Mouse (Mus musculus) CD4-positive, CD25-positive, alpha-beta regulatory T cell (primary cell): ENCODE data around the gene Hrk. TPM values are rescaled to one million over a fixed set of nuclear protein-coding genes. Genes with fewer than 3 reads are reported as not detected.

Experiments
- polyA plus RNA-seq: library from polyadenylated mRNA; unstranded; fragments of 100-300 nt; shearing (Covaris generic); gene quantifications from one replicate; pipeline ENCODE4 v1.2.1, GENCODE M21; 2017

The Hrk gene
- polyA plus RNA-seq: not detected

GRCm38 (mm10) chr5:118164581-118164980 lies at the start of gene Hrk:
Gene Hrk (plus strand): TSS chr5:118164648.

GRCm38 (mm10) chr5:118154839-118155564 lies 9.4 kb upstream of the Hrk start, which contains the start of gene Fbxw8:
Gene Fbxw8 (minus strand): TSS chr5:118155464.

Other genes with a start within 250 kb of the Hrk start
- gene Fbxo21, start 187.9 kb upstream of the Hrk start, polyA plus RNA-seq: 31.1 TPM
- gene Tesc, start 136.9 kb upstream of the Hrk start, polyA plus RNA-seq: 98.8 TPM
- gene Fbxw8, start 9.2 kb upstream of the Hrk start, polyA plus RNA-seq: 23.3 TPM
- gene Rnft2, start 80.5 kb downstream of the Hrk start, polyA plus RNA-seq: 0.50 TPM
- gene 2410131K14Rik, start 80.6 kb downstream of the Hrk start, polyA plus RNA-seq: 6.2 TPM